Mouse (Mus musculus) kidney, adult 9 months (tissue): ENCODE results near the gene Mex3d.
A peak's percentile ranks its signal among the peaks of the same experiment; 100 is the strongest.

Experiments
- DNase-seq: peaks from one replicate; pipeline ENCODE4 v3.0.0; 2022

Gene Mex3d

GRCm38 (mm10) chr10:80387522-80387959 lies at the start of gene Mex3d:
TSS of gene Mex3d (minus strand) at chr10:80387659.
- DNase-seq = peak; percentile 83

DNA sequence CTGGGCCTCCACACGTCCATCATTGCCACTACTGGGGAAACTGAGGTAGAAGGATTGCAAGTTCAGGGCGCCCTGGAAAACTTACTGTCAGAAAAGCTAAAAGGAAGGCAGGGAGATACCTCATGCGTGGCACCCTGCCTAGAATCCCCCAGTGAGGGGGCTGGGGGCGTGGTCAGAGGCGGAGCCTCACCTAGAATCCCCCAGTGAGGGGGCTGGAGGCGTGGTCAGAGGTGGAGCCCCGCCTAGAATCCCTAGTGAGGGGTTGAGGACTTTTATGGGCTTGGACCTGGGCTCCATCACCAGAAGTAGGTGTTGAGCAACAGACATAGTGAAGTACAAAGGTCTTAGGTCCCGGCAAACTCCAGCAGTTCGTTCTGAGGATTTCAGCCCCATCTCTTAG lies 48.8 kb upstream of the Mex3d start:
- DNase-seq = peak; percentile 28

DNA sequence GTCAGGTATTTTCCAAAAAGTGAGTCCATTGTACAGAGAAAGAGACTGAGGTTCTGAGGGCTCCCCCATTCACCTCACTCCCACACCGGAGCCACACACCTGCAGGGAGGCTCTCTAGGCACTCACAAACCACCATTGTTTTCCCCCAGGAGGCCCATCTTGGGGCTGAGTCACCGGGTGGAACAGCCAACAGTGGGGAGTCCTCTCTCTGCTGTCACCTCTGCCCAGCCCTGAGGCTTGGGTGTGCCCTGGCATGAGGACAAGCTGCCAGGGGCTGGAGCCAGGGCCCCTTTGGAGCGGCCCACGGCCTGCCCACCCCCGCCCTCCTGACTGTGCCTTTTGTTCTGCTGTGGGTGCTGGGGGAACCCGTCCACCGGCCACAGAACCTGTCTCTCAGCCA lies 48.3 kb upstream of the Mex3d start:
- no peak for DNase-seq

- peak; percentile 21 for DNase-seq
Observed at GRCm38 (mm10) chr10:80434823-80435222, 47.4 kb upstream of the Mex3d start.

DNA sequence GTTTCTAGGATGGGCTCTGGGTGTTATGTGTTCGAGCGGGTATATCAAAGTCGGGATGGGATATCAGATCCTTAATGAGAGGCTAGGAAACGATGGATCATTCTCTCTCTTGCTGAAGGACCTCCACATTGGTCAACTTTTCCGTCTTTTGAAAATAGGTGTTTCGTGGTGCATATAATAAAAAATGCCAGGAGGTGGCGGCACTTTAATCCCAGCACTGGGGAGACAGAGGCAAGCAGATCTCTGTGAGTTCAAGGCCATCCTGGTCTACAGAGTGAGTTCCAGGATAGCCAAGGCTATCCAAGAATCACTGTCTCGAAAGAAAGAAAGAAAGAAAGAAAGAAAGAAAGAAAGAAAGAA lies 46.8 kb upstream of the Mex3d start:
- no peak for DNase-seq

DNA sequence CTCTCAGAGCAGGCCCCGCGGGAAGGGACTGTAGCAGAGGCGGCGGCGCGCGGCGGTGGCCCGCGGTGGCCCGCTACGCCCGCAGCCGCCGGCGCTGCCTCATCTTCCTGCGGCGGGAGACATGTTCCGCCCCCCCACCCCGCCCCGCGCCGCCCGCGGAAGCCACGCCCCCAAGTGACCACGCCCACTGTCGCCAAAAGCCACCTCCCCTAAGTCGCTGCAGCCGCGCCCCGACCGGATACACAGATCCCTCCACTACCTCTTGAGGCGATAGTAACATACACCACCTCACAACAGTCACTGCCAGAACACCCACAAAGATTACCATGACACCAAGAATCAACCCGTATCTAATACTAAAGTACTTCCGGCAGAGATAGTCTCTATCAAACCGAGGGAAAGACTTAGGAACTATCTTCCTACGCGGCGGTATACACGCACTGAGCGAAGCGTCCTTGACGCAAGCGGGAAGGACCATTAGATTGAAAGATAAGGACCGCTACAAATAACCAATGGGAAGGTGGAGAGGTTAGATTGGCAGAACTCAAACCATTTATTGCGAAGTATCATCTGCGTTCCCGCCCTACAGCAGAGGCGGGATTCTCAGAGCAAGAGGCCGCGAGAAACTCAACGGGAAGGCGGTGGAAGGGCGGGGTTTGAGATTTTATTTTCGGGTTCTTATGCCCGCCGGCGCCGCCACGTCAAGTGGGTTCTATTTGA lies 46.2 kb upstream of the Mex3d start, which contains the start of gene Tcf3:
TSS of gene Tcf3 (minus strand) at position 135 of the 720 bp plus-strand sequence.
- peak; percentile 99 for DNase-seq

DNA sequence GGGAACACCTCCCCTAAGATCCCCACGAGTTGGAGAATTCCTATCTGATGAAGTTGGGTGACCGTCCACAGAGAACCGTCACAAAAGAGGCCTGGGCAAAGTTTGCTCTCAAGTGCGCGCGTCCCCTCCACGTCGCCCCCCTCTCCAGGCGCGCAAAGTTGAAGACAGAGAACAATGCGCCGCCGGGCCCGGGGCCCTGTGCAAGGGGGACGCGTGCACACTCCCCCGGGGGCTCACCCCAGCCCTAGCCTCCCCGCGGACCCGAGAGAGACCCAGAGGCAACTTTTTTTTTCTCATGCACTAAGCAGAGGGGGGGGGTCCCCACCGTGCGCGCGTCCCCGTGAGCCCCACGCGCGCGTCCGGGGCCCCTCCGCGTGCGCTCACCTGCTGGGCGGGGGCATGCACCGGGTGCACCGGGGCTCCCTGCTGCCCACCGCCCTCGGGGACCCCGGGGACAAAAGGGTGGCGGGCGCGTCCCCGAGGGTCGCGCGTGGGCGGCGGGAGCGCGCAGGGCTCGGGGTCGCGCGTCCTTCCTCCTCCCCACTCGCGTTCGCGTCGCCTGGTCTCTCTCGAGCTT lies 45.6 kb upstream of the Mex3d start:
- peak; percentile 27 for DNase-seq

GRCm38 (mm10) chr10:80432387-80432785 lies 44.9 kb upstream of the Mex3d start:
- no peak for DNase-seq

DNA sequence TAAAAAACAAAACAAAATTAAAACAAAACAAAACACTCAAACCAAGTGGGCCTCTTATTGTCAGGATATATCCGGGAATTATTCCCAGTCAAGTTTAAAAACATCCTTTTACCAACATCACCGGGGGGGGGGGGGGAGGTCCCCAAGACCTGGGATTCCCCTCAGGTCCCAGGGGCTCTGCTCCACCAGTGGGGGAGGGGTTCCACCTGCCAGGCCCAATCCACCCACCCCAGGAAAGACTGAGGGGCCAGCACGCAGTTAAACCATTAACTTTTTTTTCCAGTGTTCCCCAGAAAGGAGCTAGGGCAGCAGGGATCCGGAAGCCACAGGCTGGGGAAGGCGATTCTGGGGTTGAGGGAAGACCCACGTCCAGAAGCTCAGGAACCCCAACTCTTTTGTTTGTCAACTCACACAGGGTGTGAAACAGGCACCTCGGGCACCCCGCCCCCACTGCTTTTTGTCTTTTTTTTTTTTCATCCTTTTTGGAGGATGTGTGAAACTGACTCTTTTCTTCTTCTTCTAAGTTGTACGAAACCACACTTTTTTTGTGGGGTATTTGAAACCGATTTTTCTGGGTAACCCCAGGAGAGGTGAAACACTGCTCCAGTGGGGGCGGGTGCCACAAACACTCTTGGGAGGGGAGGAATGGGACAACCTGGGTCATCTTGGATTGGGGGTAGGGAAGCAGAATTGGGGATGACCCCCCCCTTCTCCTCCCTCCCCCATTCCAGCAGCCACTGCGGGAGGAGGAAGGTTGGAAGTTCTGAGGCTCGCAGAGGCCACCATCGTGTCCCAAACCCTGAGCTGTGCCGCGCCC lies 44.3 kb upstream of the Mex3d start:
- DNase-seq = no peak

DNA sequence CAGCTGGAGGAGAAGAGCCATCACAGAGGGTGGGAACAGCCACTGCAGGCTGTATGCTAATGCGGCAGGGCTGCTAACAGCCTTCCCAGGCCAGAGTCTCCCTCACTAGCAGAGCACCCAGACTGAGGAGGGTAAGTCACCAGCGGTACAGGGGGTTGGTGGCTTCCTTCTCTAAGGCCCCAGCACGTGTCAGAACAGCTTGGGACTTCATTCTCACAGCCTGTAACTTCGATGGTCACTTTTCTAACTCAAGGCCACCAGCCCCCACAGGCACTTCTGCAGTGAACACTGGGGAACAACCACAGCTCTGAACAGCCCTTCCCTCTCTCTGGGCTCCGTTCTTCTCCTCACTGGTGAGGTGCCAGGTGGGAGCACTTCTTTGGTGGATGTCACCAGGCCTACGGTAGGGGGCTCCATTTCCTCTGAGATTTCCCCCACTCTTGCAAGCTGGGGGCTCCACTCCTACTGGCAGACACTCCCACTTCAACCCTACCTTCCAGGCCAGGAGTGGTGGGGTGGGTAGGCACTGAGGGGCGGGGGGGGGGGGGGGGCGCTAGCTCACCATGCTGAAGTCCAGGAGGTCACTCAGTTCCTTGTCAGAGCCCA lies 43.0 kb upstream of the Mex3d start:
- no peak for DNase-seq

DNA sequence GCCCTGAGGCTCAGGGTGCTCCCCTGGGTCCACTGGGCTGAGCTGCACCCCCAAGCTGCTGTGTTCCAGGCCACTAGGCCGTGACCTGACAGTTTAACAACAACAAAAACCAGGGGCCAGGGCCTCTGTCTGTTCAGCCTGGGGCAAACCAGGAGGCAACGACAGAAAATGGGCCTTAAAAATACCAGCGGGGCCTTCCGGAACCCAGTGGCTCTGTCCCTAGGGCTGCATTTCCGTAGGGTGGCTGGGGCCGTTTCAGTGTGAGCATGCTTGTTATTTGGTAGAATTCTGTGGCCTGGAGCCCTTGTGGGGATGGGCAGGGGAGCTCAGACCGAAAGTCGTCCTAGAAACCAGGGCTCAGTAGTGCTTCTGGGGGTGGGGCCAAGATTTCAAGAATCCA lies 42.3 kb upstream of the Mex3d start:
- no peak for DNase-seq

GRCm38 (mm10) chr10:80425041-80425440 lies 37.6 kb upstream of the Mex3d start:
- no peak for DNase-seq

DNA sequence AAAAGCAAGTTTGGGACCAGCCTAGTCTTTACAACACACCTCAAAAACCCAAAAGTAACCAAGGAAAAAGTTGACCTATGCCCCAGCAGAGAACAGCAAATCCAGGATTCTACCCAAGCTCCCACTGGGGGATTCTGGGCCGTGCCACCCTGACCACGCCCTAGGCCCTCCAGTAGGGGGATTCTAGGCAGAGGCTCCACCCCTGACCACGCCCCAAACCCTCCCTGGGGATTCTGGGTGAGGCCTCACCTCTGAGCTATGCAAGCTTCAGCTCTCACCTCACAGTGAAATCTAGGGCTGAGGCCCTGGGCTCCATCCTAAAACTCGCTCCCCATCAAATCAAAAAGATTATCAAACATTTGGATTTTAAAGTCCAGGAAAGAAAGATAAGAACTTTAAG lies 36.1 kb upstream of the Mex3d start:
- no peak for DNase-seq

GRCm38 (mm10) chr10:80421651-80422472 lies 34.4 kb upstream of the Mex3d start:
- DNase-seq = no peak

GRCm38 (mm10) chr10:80421208-80421607 lies 33.7 kb upstream of the Mex3d start:
- no peak for DNase-seq

DNA sequence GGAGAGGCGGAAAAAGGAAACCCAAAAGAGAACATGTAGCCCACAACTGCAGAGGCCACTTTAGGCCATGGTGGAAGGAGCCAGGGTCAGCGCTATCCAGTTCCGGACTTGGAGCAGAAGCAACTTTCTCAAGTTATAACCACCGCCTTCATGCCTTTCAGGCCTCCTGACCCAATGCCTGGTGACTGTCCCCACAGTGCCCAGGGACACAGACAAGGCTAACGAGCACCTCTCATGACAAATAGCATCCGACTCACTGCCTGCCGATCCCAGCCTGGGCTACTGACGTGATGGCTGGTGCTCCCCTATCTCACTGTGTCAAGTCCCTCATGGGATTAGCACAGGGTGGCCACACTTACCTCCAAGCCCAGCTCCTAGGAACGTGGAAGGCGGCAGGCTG lies 33.3 kb upstream of the Mex3d start:
- DNase-seq = no peak

- no peak for DNase-seq
Observed at GRCm38 (mm10) chr10:80419419-80419818, 32.0 kb upstream of the Mex3d start.

GRCm38 (mm10) chr10:80418311-80418710 lies 30.9 kb upstream of the Mex3d start:
- DNase-seq = no peak

DNA sequence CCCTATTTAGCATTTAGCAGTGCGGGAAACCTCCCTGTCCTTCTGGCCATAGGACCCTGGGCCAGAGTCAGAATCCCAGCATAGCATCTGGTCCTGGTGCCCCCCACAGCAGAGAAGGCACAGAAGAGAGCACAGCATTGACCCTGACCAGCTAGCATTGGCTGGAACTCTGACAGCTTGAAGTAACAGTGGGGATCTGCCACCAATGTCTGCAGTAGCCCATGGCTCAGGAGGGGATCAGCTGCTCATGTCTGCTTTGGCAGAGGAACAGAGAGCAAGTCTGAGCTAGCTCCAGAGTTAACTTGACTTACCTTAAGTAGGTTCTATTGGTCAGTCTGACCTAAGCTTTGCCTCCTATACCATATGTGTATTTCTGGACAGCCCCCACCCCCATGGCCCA lies 30.4 kb upstream of the Mex3d start:
- DNase-seq = no peak

DNA sequence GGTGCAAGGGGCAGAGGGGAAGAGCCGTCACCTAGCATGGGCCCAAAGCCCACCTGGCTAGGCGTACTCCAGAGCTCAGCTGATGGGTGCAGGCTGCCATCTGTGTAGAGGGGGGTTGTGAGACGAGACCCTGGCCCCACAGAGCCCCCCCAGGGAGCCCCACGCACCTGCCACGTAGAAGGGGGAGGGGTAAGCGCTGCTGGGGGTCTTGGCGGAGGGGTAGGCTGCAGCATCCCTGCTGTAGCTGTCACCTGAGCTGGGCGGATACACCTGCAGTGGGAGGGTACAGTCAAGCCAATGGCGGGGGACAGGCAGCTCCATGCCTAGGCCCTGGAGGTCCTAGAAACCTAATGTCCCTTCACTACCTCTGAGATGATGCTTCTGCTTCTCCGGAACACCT lies 29.9 kb upstream of the Mex3d start:
- DNase-seq = no peak

DNA sequence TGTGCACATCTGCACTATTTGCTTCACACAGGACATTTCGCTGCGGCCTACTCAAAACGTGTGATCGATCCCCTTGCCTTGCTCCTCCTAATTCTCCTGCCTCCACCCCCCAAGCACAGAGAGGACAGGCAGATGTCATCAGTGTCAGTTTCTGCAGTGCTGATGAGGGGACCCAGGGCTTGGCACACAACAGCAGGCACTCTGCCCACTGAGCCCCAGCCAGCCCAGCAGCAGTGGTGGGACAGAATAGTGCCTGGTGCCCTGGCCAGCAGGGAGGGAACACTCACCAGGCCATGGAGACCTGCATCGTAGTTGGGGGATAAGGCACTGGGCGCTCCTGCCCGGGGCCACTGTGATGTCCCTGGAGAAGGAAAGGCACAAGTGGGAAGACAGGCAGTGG lies 28.1 kb upstream of the Mex3d start:
- no peak for DNase-seq

GRCm38 (mm10) chr10:80412656-80413541 lies 25.4 kb upstream of the Mex3d start:
- DNase-seq = no peak
